Mouse (Mus musculus): ENCODE data around the gene Col10a1.

GRCm38 (mm10) chr10:34431783-34432182, 42.0 kb downstream of the Col10a1 start:
- TF ChIP-seq CTCF (IDR thresholded peaks at IDR 0.05; ENCODE audit: insufficient read depth, low read depth, low read length) = no peak
- TF ChIP-seq POLR2A (IDR thresholded peaks at IDR 0.05; ENCODE audit: insufficient read depth, low read depth, low read length) = no peak
